Mouse (Mus musculus): ENCODE data around the gene H2-Ke6.

DNA sequence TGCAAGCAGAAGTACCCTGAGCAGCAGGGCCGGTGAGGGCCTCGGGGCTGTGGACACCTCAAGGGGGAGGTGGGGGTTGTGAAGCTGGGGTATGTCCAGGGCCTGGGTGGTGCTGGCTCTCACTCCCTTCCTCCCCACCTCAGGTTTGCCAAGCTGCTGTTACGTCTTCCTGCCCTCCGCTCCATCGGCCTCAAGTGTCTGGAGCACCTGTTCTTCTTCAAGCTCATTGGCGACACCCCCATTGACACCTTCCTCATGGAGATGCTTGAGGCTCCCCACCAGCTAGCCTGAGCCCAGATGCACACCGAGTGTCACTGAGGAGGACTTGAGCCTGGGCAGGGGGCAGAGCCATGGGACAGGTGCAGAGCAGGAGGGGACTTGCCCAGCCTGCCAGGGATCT, 9.4 kb upstream of the H2-Ke6 start:
- TF ChIP-seq MAFK (IDR thresholded peaks at IDR 0.05; ENCODE audit: insufficient replicate concordance, low read length) (no peak), TBP (conservative IDR thresholded peaks at IDR 0.05; ENCODE audit: low read depth, low read length) (no peak), ELF1 (IDR thresholded peaks at IDR 0.05; ENCODE audit: low read depth, low read length) (no peak), MAX (IDR thresholded peaks at IDR 0.05; ENCODE audit: low read length) (no peak), CTCF (conservative IDR thresholded peaks at IDR 0.05 in 1 of 2, IDR thresholded peaks at IDR 0.05 in 1 of 2; ENCODE audit: low read depth in 2 of 2, low read length in 2 of 2) (no peak), EP300 (IDR thresholded peaks at IDR 0.05; ENCODE audit: low read length) (no peak), MXI1 (IDR thresholded peaks at IDR 0.05; ENCODE audit: low read depth, low read length) (no peak), POLR2A (IDR thresholded peaks at IDR 0.05; ENCODE audit: low read depth, low read length) (no peak), E2F4 (IDR thresholded peaks at IDR 0.05; ENCODE audit: insufficient replicate concordance, low read depth, low read length) (no peak), ZNF384 (IDR thresholded peaks at IDR 0.05; ENCODE audit: low read depth, low read length) (no peak), CHD1 (IDR thresholded peaks at IDR 0.05; ENCODE audit: low read depth, low read length) (no peak), GABPA (IDR thresholded peaks at IDR 0.05; ENCODE audit: insufficient replicate concordance, low read depth, low read length) (no peak), POLR2AphosphoS2 (IDR thresholded peaks at IDR 0.05; ENCODE audit: low read depth, low read length) (no peak), TCF12 (IDR thresholded peaks at IDR 0.05; ENCODE audit: low read depth, low read length) (no peak)
